Mouse (Mus musculus) kidney, embryonic 14.5 days (tissue): ENCODE results near the gene Fsd1. TPM values are rescaled to one million over a fixed set of nuclear protein-coding genes. Genes with fewer than 3 reads are reported as not detected.

Source experiments
- ATAC-seq: fragments of 200-750 bp; cut with Nextera tagmentation; 2 replicates; pipeline ENCODE4 v1.8.0; 2017; ENCODE audit warnings: moderate number of reproducible peaks, mild to moderate bottlenecking, moderate TSS enrichment, moderate library complexity; ENCODE audit not compliant: low FRiP score, low TSS enrichment
- H3K27ac ChIP-seq: fragments of 300-500 bp; sonication (generic); 2 replicates; pipeline ENCODE4 v1.5.1; 2014; ENCODE audit warnings: low read depth, mild to moderate bottlenecking, low read length, moderate library complexity, mixed read lengths
- H3K27me3 ChIP-seq: fragments of 300-500 bp; sonication (generic); 2 replicates; pipeline ENCODE4 v1.6.1; 2014; ENCODE audit warnings: mild to moderate bottlenecking, low read length; ENCODE audit not compliant: control insufficient read depth, insufficient read depth
- H3K36me3 ChIP-seq: fragments of 300-500 bp; sonication (generic); 2 replicates; pipeline ENCODE4 v1.6.1; 2014; ENCODE audit warnings: low read length, mixed read lengths; ENCODE audit not compliant: control insufficient read depth, insufficient read depth
- H3K4me1 ChIP-seq: fragments of 300-500 bp; sonication (generic); 2 replicates; pipeline ENCODE4 v1.6.1; 2014; ENCODE audit warnings: low read length, mixed read lengths; ENCODE audit not compliant: control insufficient read depth, insufficient read depth
- H3K4me2 ChIP-seq: fragments of 300-500 bp; sonication (generic); replicated peaks from 2 replicates; pipeline ENCODE4 v1.6.1; 2014; ENCODE audit warnings: low read depth, mild to moderate bottlenecking, low read length
- H3K4me3 ChIP-seq: fragments of 300-500 bp; sonication (generic); 2 replicates; pipeline ENCODE4 v1.5.1; 2014; ENCODE audit warnings: mild to moderate bottlenecking, low read length
- H3K9ac ChIP-seq: fragments of 300-500 bp; sonication (generic); 2 replicates; pipeline ENCODE4 v1.6.1; 2014; ENCODE audit warnings: low read depth, mild to moderate bottlenecking, low read length, moderate library complexity
- H3K9me3 ChIP-seq: fragments of 300-500 bp; sonication (generic); 2 replicates; pipeline ENCODE4 v1.6.1; 2016; ENCODE audit warnings: low read length; ENCODE audit not compliant: control insufficient read depth
- WGBS: fragments of 180-500 bp; shearing (Covaris S2); extraction: QIAGEN DNeasy Blood & Tissue Kit; methylation state at CpG from one replicate; pipeline ENCODE4 v1.1.7; 2014; 5-methylcytosine and 5-hydroxymethylcytosine counted together
- polyA plus RNA-seq: library from polyadenylated mRNA; unstranded; fragments of >200 nt; fragmentation: Nextera tagmentation; extraction: Ambion mirVana; gene quantifications from 2 replicates; pipeline ENCODE4 v1.2.1, GENCODE M21; 2014

The Fsd1 gene
- polyA plus RNA-seq, 1 experiment from 2014 or later: 25.7 TPM

GRCm38 (mm10) chr17:55999794-56000499 is 13.6 kb downstream of the Fsd1 start:
- H3K9ac ChIP-seq: no peak overlapping the region
- H3K27ac ChIP-seq: no peak overlapping the region
- H3K27me3 ChIP-seq: peaks cover 13% of the 10 kb centered on the region
- H3K4me1 ChIP-seq: no peaks in the 10 kb centered on the region
- no peaks in the 10 kb centered on the region for H3K36me3 ChIP-seq
- H3K4me3 ChIP-seq: peak overlapping the region; percentile 16; the same call in 1 of the 2 replicates
- WGBS: 8% methylated on average over 29 of the region's 30 CpGs
- H3K9me3 ChIP-seq: no peaks in the 10 kb centered on the region
- peak overlapping the region; percentile 26 for H3K4me2 ChIP-seq
- 0 out of 2 replicates have a peak, but pooled peaks have one; percentile 17 for ATAC-seq

DNA sequence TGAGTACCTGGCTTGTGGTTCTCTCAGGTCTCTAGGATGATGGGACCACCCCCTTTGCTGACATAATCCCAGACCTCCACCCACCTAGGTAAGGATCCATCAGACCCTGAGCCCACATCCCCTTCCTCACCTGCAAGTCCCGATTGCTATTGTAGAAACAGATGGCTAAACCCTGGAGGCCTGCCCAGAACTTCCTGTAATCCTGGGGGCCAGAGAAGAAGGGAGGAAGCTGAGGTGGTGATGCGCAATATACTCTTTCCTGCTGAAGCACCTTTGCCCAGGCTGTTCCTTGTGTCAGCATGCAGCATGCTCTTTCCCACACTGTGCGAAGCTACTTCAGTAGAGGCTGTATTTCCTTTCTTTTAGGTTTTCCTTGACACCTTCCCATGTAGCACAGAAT is 16.7 kb downstream of the Fsd1 start:
- no peak for ATAC-seq
- Histone ChIP-seq H3K4me2 (no peak overlapping the region), H3K27me3 (peaks cover 13% of the 10 kb centered on the region), H3K27ac (no peak overlapping the region), H3K36me3 (no peaks in the 10 kb centered on the region), H3K9ac (no peak overlapping the region), H3K4me1 (0 out of 2 replicates have a peak, but pooled peaks cover 3% of the 10 kb centered on the region), H3K4me3 (no peak overlapping the region), H3K9me3 (no peaks in the 10 kb centered on the region)
- 72% methylated on average over 3 of the region's 3 CpGs for WGBS

DNA sequence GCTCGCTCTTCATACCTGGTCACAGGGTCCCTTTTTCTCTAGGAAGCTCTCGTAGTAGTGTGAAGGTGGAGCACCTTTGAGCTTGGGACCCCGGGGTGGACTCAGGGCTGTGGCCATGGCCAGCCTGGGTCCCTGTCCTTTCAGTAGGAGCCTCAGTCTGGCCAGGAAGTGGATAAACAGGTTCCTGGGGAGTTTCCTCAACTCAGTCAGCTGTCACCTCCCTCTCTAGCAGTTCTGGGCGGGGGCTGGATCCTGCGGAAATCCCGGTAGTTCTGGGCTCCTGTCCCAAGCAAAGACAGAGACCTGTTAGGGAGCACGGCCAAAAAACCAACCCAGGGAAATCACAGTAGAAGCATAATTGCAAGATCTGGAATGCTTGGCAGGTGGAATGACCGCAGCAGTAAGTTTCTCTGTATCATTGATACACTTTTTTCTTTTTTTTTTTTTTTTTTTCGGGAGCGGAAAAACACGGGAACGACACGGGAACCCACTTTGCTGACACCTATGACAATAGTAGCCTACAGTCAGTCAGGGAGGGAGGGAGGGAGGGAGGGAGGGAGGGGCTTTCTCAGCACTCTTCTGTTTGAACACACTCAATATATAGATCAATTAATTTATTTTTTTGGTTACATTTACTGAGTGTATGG is 19.2 kb downstream of the Fsd1 start, which contains the start of the genes Stap2 and Mpnd:
Gene Stap2, minus strand, starts transcription at position 170 of the 647 bp plus-strand sequence.
Gene Mpnd, plus strand, starts transcription at position 297 of the 647 bp plus-strand sequence.
- H3K9me3 ChIP-seq: no peaks in the 10 kb centered on the region
- WGBS: 34% methylated on average over 13 of the region's 13 CpGs
- peaks cover 13% of the 10 kb centered on the region for H3K4me1 ChIP-seq
- peaks cover 7% of the 10 kb centered on the region; the same call in 1 of the 2 replicates for H3K27me3 ChIP-seq
- H3K4me3 ChIP-seq: peak within 1 kb of the TSS; percentile 18
- no peaks in the 10 kb centered on the region for H3K36me3 ChIP-seq
- H3K27ac ChIP-seq: no peak within 1 kb of the TSS
- peak within 1 kb of the TSS; percentile 29; the same call in 1 of the 2 replicates for H3K9ac ChIP-seq
- no peak for ATAC-seq
- H3K4me2 ChIP-seq: peak within 1 kb of the TSS; percentile 34; the same call in 1 of the 2 replicates

- Histone ChIP-seq H3K27me3 (no peaks in the 10 kb centered on the region), H3K4me2 (no peak overlapping the region), H3K36me3 (peaks cover 12% of the 10 kb centered on the region; the same call in 1 of the 2 replicates), H3K9me3 (no peaks in the 10 kb centered on the region), H3K4me3 (no peak overlapping the region), H3K4me1 (peaks cover 13% of the 10 kb centered on the region), H3K9ac (no peak overlapping the region), H3K27ac (peak overlapping the region; percentile 83; the same call in 1 of the 2 replicates)
- WGBS: 42% methylated on average over 10 of the region's 10 CpGs
- no peak for ATAC-seq
Observed at GRCm38 (mm10) chr17:56006956-56007355, 20.6 kb downstream of the Fsd1 start.

GRCm38 (mm10) chr17:56007444-56008355 is 21.4 kb downstream of the Fsd1 start:
- peak overlapping the region; percentile 75 for H3K4me3 ChIP-seq
- peaks cover 13% of the 10 kb centered on the region for H3K4me1 ChIP-seq
- peaks cover 19% of the 10 kb centered on the region; the same call in 1 of the 2 replicates for H3K36me3 ChIP-seq
- 30% methylated on average over 13 of the region's 14 CpGs for WGBS
- H3K9me3 ChIP-seq: no peaks in the 10 kb centered on the region
- H3K4me2 ChIP-seq: peak overlapping the region; percentile 97
- H3K9ac ChIP-seq: peak overlapping the region; percentile 38; the same call in 1 of the 2 replicates
- ATAC-seq: peak; percentile 12
- no peaks in the 10 kb centered on the region for H3K27me3 ChIP-seq
- peak overlapping the region; percentile 83 for H3K27ac ChIP-seq

GRCm38 (mm10) chr17:56008356-56009087 is 22.2 kb downstream of the Fsd1 start:
- WGBS: under 1% methylated on average over 21 of the region's 21 CpGs
- H3K4me1 ChIP-seq: peaks cover 13% of the 10 kb centered on the region

DNA sequence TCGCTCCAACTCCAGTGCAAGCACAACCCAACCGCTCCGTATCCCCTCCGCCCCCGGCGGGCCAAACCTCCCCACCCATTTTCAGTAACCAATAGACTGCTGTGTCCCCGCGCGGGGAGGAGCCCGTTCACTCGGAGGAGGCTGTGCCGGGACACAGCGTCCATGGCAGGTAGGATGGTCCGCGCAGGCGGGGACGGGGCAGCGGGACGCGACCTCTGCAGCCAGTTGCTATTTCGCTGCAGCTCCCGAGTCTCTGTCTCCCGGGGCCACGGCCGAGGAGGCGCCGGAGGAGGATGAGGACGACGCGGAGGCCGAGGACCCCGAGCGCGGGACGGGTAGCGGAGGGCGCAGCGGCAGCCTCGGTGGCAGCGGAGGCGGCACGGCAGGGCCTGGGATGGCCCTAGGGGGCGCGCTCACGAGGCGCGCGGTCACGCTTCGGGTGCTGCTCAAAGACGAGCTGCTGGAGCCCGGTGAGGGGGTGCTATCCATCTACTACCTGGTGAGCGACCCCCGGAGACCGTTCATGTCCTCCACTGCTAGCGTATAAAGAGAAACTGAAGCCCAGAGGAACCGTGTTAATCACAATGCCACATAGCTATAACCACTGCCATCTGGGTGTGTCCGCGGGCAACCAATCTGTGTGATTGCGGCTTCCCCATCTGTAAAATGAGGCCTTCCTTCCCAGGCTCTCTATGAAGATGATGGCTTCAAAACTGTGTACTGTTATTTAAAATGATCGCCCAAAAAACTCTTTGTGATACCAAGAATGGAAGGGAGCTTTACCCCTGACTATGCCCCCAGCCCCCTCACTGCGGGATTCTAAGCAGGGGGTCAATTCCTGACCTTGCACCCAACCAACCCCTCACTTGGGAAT is 23.0 kb downstream of the Fsd1 start:
- H3K9ac ChIP-seq: peak overlapping the region; percentile 80
- peak overlapping the region; percentile 97 for H3K4me2 ChIP-seq
- no peaks in the 10 kb centered on the region for H3K27me3 ChIP-seq
- H3K4me1 ChIP-seq: peaks cover 13% of the 10 kb centered on the region
- WGBS: 1% methylated on average over 60 of the region's 62 CpGs
- peak; percentile 90 for ATAC-seq
- H3K9me3 ChIP-seq: no peaks in the 10 kb centered on the region
- H3K4me3 ChIP-seq: peak overlapping the region; percentile 75
- H3K36me3 ChIP-seq: peaks cover 30% of the 10 kb centered on the region; the same call in 1 of the 2 replicates
- peak overlapping the region; percentile 93 for H3K27ac ChIP-seq

More at GRCm38 (mm10) chr17:56008356-56009087, 22.2 kb downstream of the Fsd1 start:
- peak overlapping the region; percentile 75 for H3K4me3 ChIP-seq
- peak overlapping the region; percentile 97 for H3K4me2 ChIP-seq
- ATAC-seq: peak; percentile 93
- H3K9ac ChIP-seq: peak overlapping the region; percentile 80
- no peaks in the 10 kb centered on the region for H3K27me3 ChIP-seq
- H3K36me3 ChIP-seq: peaks cover 25% of the 10 kb centered on the region; the same call in 1 of the 2 replicates
- H3K9me3 ChIP-seq: no peaks in the 10 kb centered on the region
- peak overlapping the region; percentile 93 for H3K27ac ChIP-seq
